30 mouse cellular contexts compared by ENCODE assay signal in the genomic region with DNA sequence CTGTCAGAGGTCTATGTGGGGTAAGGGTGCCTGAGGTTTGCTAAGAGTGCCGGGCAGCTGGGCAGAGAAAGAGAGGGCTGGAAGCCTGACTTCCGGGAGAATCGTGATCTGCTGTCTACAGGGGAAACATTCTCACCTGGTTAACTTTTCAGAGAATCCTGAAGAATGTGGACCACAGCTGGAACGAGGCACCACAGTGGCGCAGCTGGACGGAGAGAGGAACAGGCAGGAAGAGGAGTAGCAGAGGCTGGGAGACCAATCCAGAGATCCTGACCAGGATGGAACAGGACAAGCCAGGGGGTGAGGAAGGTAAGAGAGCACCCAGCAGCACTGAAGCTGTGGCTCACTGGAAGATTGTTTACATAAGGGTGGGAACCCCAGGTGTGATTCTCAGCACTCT. TPM values are rescaled to one million over a fixed set of nuclear protein-coding genes. Genes with fewer than 3 reads are reported as not detected.
"Had no signal": no experiment of that assay in that cellular context is flagged by ENCODE, and none has a peak within 500 bp of the region (broad histone marks: within the 10 kb centered on the region; RNA-seq: fewer than 3 reads in every experiment).

No protein-coding gene starts in this region.

- H3K4me1 ChIP-seq: limb, embryonic 15.5 days; lung, embryonic 15.5 days had no signal

- H3K4me2 ChIP-seq: limb, embryonic 12.5 days; limb, embryonic 15.5 days; liver, embryonic 11.5 days; lung, embryonic 15.5 days; midbrain, embryonic 11.5 days had no signal

- DNase-seq: kidney, postnatal 14 days; kidney, postnatal 4 days; left cerebral cortex, postnatal 4 days; liver, postnatal 0 days; lung, postnatal 10 days; lung, postnatal 4 days; midbrain, embryonic 14.5 days; thymus, adult 18-20 months; thymus, postnatal 36 days had no signal

- H3K9me3 ChIP-seq: limb, embryonic 12.5 days; limb, embryonic 15.5 days; lung, embryonic 15.5 days had no signal

- H3K4me3 ChIP-seq: limb, embryonic 12.5 days; limb, embryonic 15.5 days; lung, embryonic 15.5 days had no signal

- H3K27ac ChIP-seq: limb, embryonic 12.5 days; limb, embryonic 15.5 days; liver, embryonic 14.5 days; lung, embryonic 15.5 days had no signal

- ATAC-seq: liver, postnatal 0 days had no signal

- H3K9ac ChIP-seq: limb, embryonic 12.5 days; limb, embryonic 15.5 days; liver, embryonic 14.5 days; liver, postnatal 0 days; lung, embryonic 15.5 days had no signal

- H3K27me3 ChIP-seq: limb, embryonic 15.5 days; lung, embryonic 15.5 days had no signal

- H3K36me3 ChIP-seq: limb, embryonic 12.5 days; limb, embryonic 15.5 days; lung, embryonic 15.5 days had no signal

RNA-seq across cellular contexts. Expression of a gene that starts 1.1 kb away (rescaled TPM):
- total RNA-seq: megakaryocyte progenitor cell, adult 5-6 weeks; megakaryocyte-erythroid progenitor cell, adult 5-6 weeks had no signal
- polyA plus RNA-seq: small intestine, adult 2 months had no signal

RNA-seq across cellular contexts. Expression of a gene that starts 11.1 kb away (rescaled TPM):
- total RNA-seq: layer of hippocampus, adult 18-20 months; layer of hippocampus, postnatal 14 days; left cerebral cortex, adult 8-10 months; left cerebral cortex, postnatal 14 days; left cerebral cortex, postnatal 4 days; megakaryocyte progenitor cell, adult 5-6 weeks; megakaryocyte-erythroid progenitor cell, adult 5-6 weeks; midbrain, postnatal 0 days had no signal
- polyA plus RNA-seq: kidney, embryonic 16.5 days; limb, embryonic 12.5 days; limb, embryonic 15.5 days; liver, embryonic 11.5 days; liver, embryonic 14.5 days; liver, postnatal 0 days; lung, embryonic 15.5 days; midbrain, embryonic 11.5 days; midbrain, embryonic 14.5 days; midbrain, postnatal 0 days; neural tube, embryonic 11.5 days; neural tube, embryonic 14.5 days; small intestine, adult 2 months; spleen, adult 2 months; stomach, embryonic 16.5 days; testis, adult 2 months; urinary bladder, adult 2 months had no signal

RNA-seq across cellular contexts. Expression of a gene that starts 28.8 kb away (rescaled TPM):
- total RNA-seq: megakaryocyte progenitor cell, adult 5-6 weeks; megakaryocyte-erythroid progenitor cell, adult 5-6 weeks had no signal
- polyA plus RNA-seq: spleen, adult 2 months had no signal

RNA-seq across cellular contexts. Expression of a gene that starts 29.6 kb away (rescaled TPM):
- total RNA-seq: megakaryocyte progenitor cell, adult 5-6 weeks; megakaryocyte-erythroid progenitor cell, adult 5-6 weeks had no signal
- polyA plus RNA-seq: liver, embryonic 11.5 days; liver, postnatal 0 days; testis, adult 2 months had no signal

RNA-seq across cellular contexts. Expression of a gene that starts 33.1 kb away (rescaled TPM):
- total RNA-seq: layer of hippocampus, adult 18-20 months; layer of hippocampus, postnatal 14 days; left cerebral cortex, postnatal 14 days; left cerebral cortex, postnatal 4 days; megakaryocyte progenitor cell, adult 5-6 weeks; megakaryocyte-erythroid progenitor cell, adult 5-6 weeks; midbrain, postnatal 0 days had no signal
- polyA plus RNA-seq: kidney, embryonic 16.5 days; limb, embryonic 12.5 days; limb, embryonic 15.5 days; liver, embryonic 11.5 days; liver, embryonic 14.5 days; liver, postnatal 0 days; midbrain, embryonic 11.5 days; midbrain, embryonic 14.5 days; neural tube, embryonic 11.5 days; spleen, adult 2 months; stomach, embryonic 16.5 days; testis, adult 2 months had no signal
